Mouse (Mus musculus) stomach, postnatal 0 days (tissue): ENCODE data around the gene Cdc7. TPM values are rescaled to one million over a fixed set of nuclear protein-coding genes. Genes with fewer than 3 reads are reported as not detected.

Experiments
- ATAC-seq: fragments of 200-750 bp; cut with Nextera tagmentation; 2 replicates; pipeline ENCODE4 v1.8.0; 2017; ENCODE audit not compliant: low FRiP score, low TSS enrichment
- DNase-seq: peaks from one replicate; pipeline ENCODE4 v3.0.0-alpha.2; 2016; ENCODE audit warnings: low spot score
- H3K27ac ChIP-seq: fragments of 300-500 bp; sonication (generic); replicated peaks from 2 replicates; pipeline ENCODE4 v1.5.1; 2014; ENCODE audit warnings: mild to moderate bottlenecking, control low read depth
- H3K27me3 ChIP-seq: fragments of 300-500 bp; sonication (generic); 2 replicates; pipeline ENCODE4 v1.6.1; 2014; ENCODE audit warnings: low read length; ENCODE audit not compliant: control insufficient read depth, insufficient read depth
- H3K36me3 ChIP-seq: fragments of 300-500 bp; sonication (generic); 2 replicates; pipeline ENCODE4 v1.6.1; 2014; ENCODE audit warnings: low read length, mixed read lengths; ENCODE audit not compliant: control insufficient read depth, insufficient read depth
- H3K4me1 ChIP-seq: fragments of 300-500 bp; sonication (generic); replicated peaks from 2 replicates; pipeline ENCODE4 v1.6.1; 2014; ENCODE audit warnings: antibody characterized with exemption; ENCODE audit not compliant: control insufficient read depth, insufficient read depth
- H3K4me2 ChIP-seq: fragments of 300-500 bp; sonication (generic); replicated peaks from 2 replicates; pipeline ENCODE4 v1.6.1; 2014; ENCODE audit warnings: low read depth, mild to moderate bottlenecking, control low read depth, moderate library complexity
- H3K4me3 ChIP-seq: fragments of 300-500 bp; sonication (generic); 2 replicates; pipeline ENCODE4 v1.5.1; 2014; ENCODE audit warnings: low read depth, low read length, control low read depth
- H3K9ac ChIP-seq: fragments of 300-500 bp; sonication (generic); 2 replicates; pipeline ENCODE4 v1.6.1; 2014; ENCODE audit warnings: mild to moderate bottlenecking, low read length, control low read depth, mixed read lengths
- H3K9me3 ChIP-seq: fragments of 300-500 bp; sonication (generic); 2 replicates; pipeline ENCODE4 v1.6.1; 2016; ENCODE audit warnings: low read length; ENCODE audit not compliant: control insufficient read depth
- CTCF ChIP-seq: IDR thresholded peaks from 2 replicates; pipeline ENCODE4 v1.5.1; 2016; ENCODE audit warnings: antibody characterized with exemption, low read depth, mild to moderate bottlenecking, moderate library complexity
- EP300 ChIP-seq: optimal IDR thresholded peaks from 2 replicates; pipeline ENCODE3; 2016; ENCODE audit warnings: antibody characterized with exemption
- WGBS: fragments of 180-500 bp; shearing (Covaris S2); extraction: QIAGEN DNeasy Blood & Tissue Kit; methylation state at CpG from one replicate; pipeline ENCODE4 v1.1.7; 2014; 5-methylcytosine and 5-hydroxymethylcytosine counted together
- polyA plus RNA-seq: library from polyadenylated mRNA; unstranded; fragments of >200 nt; fragmentation: Nextera tagmentation; extraction: Ambion mirVana; gene quantifications from 2 replicates; pipeline ENCODE4 v1.2.1, GENCODE M21; 2015

Gene Cdc7
- polyA plus RNA-seq, 1 experiment from 2014 or later, result 8.0 TPM

GRCm38 (mm10) chr5:107020366-107020765, 56.2 kb downstream of the Cdc7 start:
- Histone ChIP-seq H3K9ac (no peak overlapping the region), H3K4me1 (peaks cover 11% of the 10 kb centered on the region), H3K4me2 (no peak overlapping the region), H3K36me3 (no peaks in the 10 kb centered on the region), H3K27me3 (no peaks in the 10 kb centered on the region), H3K27ac (peak overlapping the region; percentile 50), H3K9me3 (no peaks in the 10 kb centered on the region), H3K4me3 (no peak overlapping the region)
- no peak for ATAC-seq
- TF ChIP-seq CTCF (no peak), EP300 (no peak)
- DNase-seq, result peak; percentile 12
- WGBS, result 49% methylated on average over 7 of the region's 7 CpGs

- TF ChIP-seq EP300 (no peak), CTCF (no peak)
- H3K9me3 ChIP-seq, result no peaks in the 10 kb centered on the region
- DNase-seq (peak; percentile 87), ATAC-seq (peak; percentile 89)
- H3K27me3 ChIP-seq, result no peaks in the 10 kb centered on the region
- H3K4me3 ChIP-seq, result no peak overlapping the region
- H3K9ac ChIP-seq, result no peak overlapping the region
- no peak overlapping the region for H3K4me2 ChIP-seq
- H3K4me1 ChIP-seq, result peaks cover 14% of the 10 kb centered on the region
- H3K27ac ChIP-seq, result no peak overlapping the region
- H3K36me3 ChIP-seq, result no peaks in the 10 kb centered on the region
- 64% methylated on average over 14 of the region's 14 CpGs for WGBS
Measured at GRCm38 (mm10) chr5:107021291-107022063, 57.4 kb downstream of the Cdc7 start.

- peaks cover 14% of the 10 kb centered on the region for H3K4me1 ChIP-seq
- TF ChIP-seq CTCF (no peak), EP300 (no peak)
- H3K4me3 ChIP-seq, result no peak overlapping the region
- no peaks in the 10 kb centered on the region for H3K36me3 ChIP-seq
- H3K9me3 ChIP-seq, result no peaks in the 10 kb centered on the region
- no peaks in the 10 kb centered on the region for H3K27me3 ChIP-seq
- no peak for ATAC-seq
- H3K27ac ChIP-seq, result no peak overlapping the region
- no peak overlapping the region for H3K4me2 ChIP-seq
- WGBS, result 82% methylated on average over 3 of the region's 3 CpGs
- no peak overlapping the region for H3K9ac ChIP-seq
- DNase-seq, result no peak
Measured at GRCm38 (mm10) chr5:107022064-107022428, 57.9 kb downstream of the Cdc7 start.

GRCm38 (mm10) chr5:107023951-107024350, 59.8 kb downstream of the Cdc7 start:
- Histone ChIP-seq H3K4me3 (no peak overlapping the region), H3K4me1 (peaks cover 17% of the 10 kb centered on the region), H3K9ac (no peak overlapping the region), H3K9me3 (no peaks in the 10 kb centered on the region), H3K27ac (no peak overlapping the region), H3K27me3 (no peaks in the 10 kb centered on the region), H3K4me2 (no peak overlapping the region), H3K36me3 (no peaks in the 10 kb centered on the region)
- no peak for ATAC-seq
- no peak for TF ChIP-seq CTCF
- 75% methylated on average over 5 of the region's 5 CpGs for WGBS
- no peak for DNase-seq

GRCm38 (mm10) chr5:107025371-107025770, 61.2 kb downstream of the Cdc7 start:
- no peak overlapping the region for H3K9ac ChIP-seq
- H3K4me3 ChIP-seq, result no peak overlapping the region
- DNase-seq (no peak), ATAC-seq (peak; percentile 6; the same call in 1 of the 2 replicates)
- peaks cover 14% of the 10 kb centered on the region for H3K4me1 ChIP-seq
- WGBS, result 57% methylated on average over 5 of the region's 5 CpGs
- H3K36me3 ChIP-seq, result no peaks in the 10 kb centered on the region
- H3K27ac ChIP-seq, result peak overlapping the region; percentile 73
- TF ChIP-seq EP300 (no peak), CTCF (no peak)
- H3K4me2 ChIP-seq, result no peak overlapping the region
- H3K27me3 ChIP-seq, result no peaks in the 10 kb centered on the region
- H3K9me3 ChIP-seq, result no peaks in the 10 kb centered on the region

- H3K4me2 ChIP-seq, result no peak overlapping the region
- no peak overlapping the region for H3K4me3 ChIP-seq
- H3K9me3 ChIP-seq, result no peaks in the 10 kb centered on the region
- H3K27me3 ChIP-seq, result no peaks in the 10 kb centered on the region
- H3K4me1 ChIP-seq, result peaks cover 14% of the 10 kb centered on the region
- TF ChIP-seq CTCF, result no peak
- no peak for TF ChIP-seq EP300
- H3K27ac ChIP-seq, result peak overlapping the region; percentile 73
- WGBS, result 50% methylated on average over 8 of the region's 8 CpGs
- peak; percentile 33 for DNase-seq
- ATAC-seq, result no peak; the same call in 1 of the 2 replicates
- H3K9ac ChIP-seq, result no peak overlapping the region
- no peaks in the 10 kb centered on the region for H3K36me3 ChIP-seq
Measured at GRCm38 (mm10) chr5:107025809-107026208, 61.7 kb downstream of the Cdc7 start.
